ENCODE assay signal across 8 mouse cellular contexts in the genomic region with DNA sequence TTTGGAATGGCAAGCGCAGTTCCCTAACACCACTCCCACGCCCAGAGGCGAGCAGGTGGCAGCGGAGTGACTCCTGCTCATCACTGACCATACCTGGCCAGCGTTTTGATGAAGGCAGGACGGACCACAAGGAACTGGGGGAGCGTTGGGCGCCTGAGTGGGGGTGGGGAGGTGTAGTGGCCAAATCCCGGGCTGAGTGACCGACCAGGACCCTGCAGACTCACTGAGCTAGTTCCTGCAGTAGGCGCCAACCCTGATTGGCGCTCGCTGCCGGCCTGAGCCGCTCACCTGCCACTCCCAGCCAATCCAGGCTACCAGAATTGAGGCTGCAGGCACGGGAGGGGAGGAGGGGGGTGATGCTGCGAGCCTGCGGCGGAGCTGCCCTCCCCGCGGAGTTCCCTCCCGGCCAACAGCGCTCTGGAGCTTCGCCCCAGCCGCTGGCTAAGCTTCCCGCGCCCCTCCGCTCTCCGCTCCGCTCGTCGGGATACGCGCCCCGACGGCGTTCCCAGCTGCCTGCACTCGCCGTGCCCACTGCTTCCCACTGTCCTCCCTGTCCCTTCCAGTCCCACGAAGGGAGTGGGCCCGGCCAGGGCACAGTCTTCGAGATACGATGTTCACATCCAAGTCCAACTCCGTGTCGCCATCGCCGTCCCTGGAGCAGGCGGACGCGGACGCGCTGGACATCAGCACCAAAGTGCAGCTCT. TPM values are rescaled to one million over a fixed set of nuclear protein-coding genes. Genes with fewer than 3 reads are reported as not detected.
DNase-seq lines count a peak whose midpoint lies in the region; ATAC-seq lines count a peak whose summit lies in the region.

Gene Plekhd1, plus strand, starts transcription at position 323 of the 704 bp plus-strand sequence.

- peaks cover 63% of the 10 kb centered on the region for H3K27me3 ChIP-seq in liver, embryonic 13.5 days
- peaks cover 32% of the 10 kb centered on the region for H3K27me3 ChIP-seq in neural tube, embryonic 11.5 days (ENCODE audit: control insufficient read depth, insufficient read depth, low read length)

- no peak within 1 kb of the TSS for H3K27ac ChIP-seq in liver, embryonic 13.5 days
- H3K27ac ChIP-seq in neural tube, embryonic 11.5 days (ENCODE audit: low read depth, low read length), result no peak within 1 kb of the TSS; the same call in 1 of the 2 replicates

- H3K36me3 ChIP-seq in liver, embryonic 13.5 days, result no peaks in the 10 kb centered on the region
- no peaks in the 10 kb centered on the region for H3K36me3 ChIP-seq in neural tube, embryonic 11.5 days (ENCODE audit: control insufficient read depth, insufficient read depth, low read length)

- peak; percentile 73 for ATAC-seq in liver, embryonic 13.5 days (ENCODE audit: low read depth)
- peak; percentile 27; the same call in 1 of the 2 replicates for ATAC-seq in neural tube, embryonic 11.5 days (ENCODE audit: insufficient read depth, low FRiP score, low TSS enrichment)

- WGBS in liver, embryonic 13.5 days (ENCODE audit: insufficient replicate concordance), result 4% methylated on average over 52 of the region's 52 CpGs
- WGBS in neural tube, embryonic 11.5 days, result under 1% methylated on average over 51 of the region's 52 CpGs

- H3K4me1 ChIP-seq in liver, embryonic 13.5 days (replicated peaks), result peaks cover 22% of the 10 kb centered on the region
- 0 out of 2 replicates have a peak, but pooled peaks cover 2% of the 10 kb centered on the region for H3K4me1 ChIP-seq in neural tube, embryonic 11.5 days (ENCODE audit: control insufficient read depth, insufficient read depth, low read length)

- H3K9ac ChIP-seq in liver, embryonic 13.5 days, result peak within 1 kb of the TSS; percentile 39
- H3K9ac ChIP-seq in neural tube, embryonic 11.5 days (ENCODE audit: low read length), result no peak within 1 kb of the TSS; the same call in 1 of the 2 replicates

- H3K4me3 ChIP-seq in liver, embryonic 13.5 days (replicated peaks), result peak within 1 kb of the TSS; percentile 49
- peak within 1 kb of the TSS; percentile 29 for H3K4me3 ChIP-seq in neural tube, embryonic 11.5 days (ENCODE audit: low read depth, low read length)

- peak; percentile 35 for DNase-seq in adrenal gland, postnatal 10 days
- DNase-seq in adrenal gland, adult 18-20 months (ENCODE audit: low spot score in 2 of 2), result no peak
- peak; percentile 40 to 58 for DNase-seq in cerebellum, postnatal 36 days
- peak; percentile 30 for DNase-seq in gastrocnemius, postnatal 25 days
- peak; percentile 65 to 77 for DNase-seq in kidney, adult 8-10 months
- DNase-seq in liver, embryonic 13.5 days, result no peak
- peak; percentile 62 for DNase-seq in neural tube, embryonic 11.5 days (ENCODE audit: low spot score)
- peak; percentile 44 to 62 for DNase-seq in urinary bladder, postnatal 36 days (ENCODE audit: low spot score in 2 of 2)

- H3K4me2 ChIP-seq in liver, embryonic 13.5 days, result peak within 1 kb of the TSS; percentile 65
- peak within 1 kb of the TSS; percentile 49 for H3K4me2 ChIP-seq in neural tube, embryonic 11.5 days (ENCODE audit: low read depth)

- H3K9me3 ChIP-seq in liver, embryonic 13.5 days (replicated peaks), result no peaks in the 10 kb centered on the region
- H3K9me3 ChIP-seq in neural tube, embryonic 11.5 days (ENCODE audit: control insufficient read depth, low read length), result no peaks in the 10 kb centered on the region

RNA-seq across cellular contexts. Expression of gene Plekhd1, which starts in this region (rescaled TPM):
- under 1 TPM in 1 of 2 experiments, not detected in 1; 0.21 TPM for total RNA-seq in adrenal gland, postnatal 10 days (2021)
- not detected for total RNA-seq in adrenal gland, adult 18-20 months (2021)
- total RNA-seq in gastrocnemius, postnatal 25 days (2021), result not detected
- 0.14 and 0.35 TPM in 2 replicates for polyA plus RNA-seq in liver, embryonic 13.5 days (2015; fragmentation: Nextera tagmentation; extraction: Ambion mirVana)
- polyA plus RNA-seq in neural tube, embryonic 11.5 days (2014; fragmentation: Nextera tagmentation; extraction: Ambion mirVana), result 1.3 and 1.5 TPM in 2 replicates

Comparison
In these comparisons a context has a peak if more than half of its experiments do, and no peak if none do; other contexts are left out.
1. Peak in DNase-seq in adrenal gland, postnatal 10 days; RNA of the gene not detected or under 1 TPM.
2. Peak in DNase-seq in gastrocnemius, postnatal 25 days; RNA of the gene not detected or under 1 TPM.
3. Peak in ATAC-seq, H3K4me3 ChIP-seq, H3K9ac ChIP-seq and H3K4me2 ChIP-seq in liver, embryonic 13.5 days; RNA of the gene not detected or under 1 TPM.
4. DNase-seq: peak in cerebellum, postnatal 36 days (2 of 2), kidney, adult 8-10 months (2 of 2), neural tube, embryonic 11.5 days (single experiment) and urinary bladder, postnatal 36 days (2 of 2); none in adrenal gland, adult 18-20 months (0 of 2) and liver, embryonic 13.5 days (single experiment).